ENCODE assay signal across 23 mouse cellular contexts in genomic region chr1:125662660-125663059, GRCm38 (mm10). TPM values are rescaled to one million over a fixed set of nuclear protein-coding genes. Genes with fewer than 3 reads are reported as not detected.
DNase-seq lines count a peak whose midpoint lies in the region; ATAC-seq and TF ChIP-seq lines count a peak whose summit lies in the region.
"Had no signal": no experiment of that assay in that cellular context is flagged by ENCODE, and none has a peak within 500 bp of the region (broad histone marks: within the 10 kb centered on the region; RNA-seq: fewer than 3 reads in every experiment).

No protein-coding gene starts in this region.

- H3K4me1 ChIP-seq in heart, adult 2 months (ENCODE audit: control insufficient read depth, insufficient read depth, low read length), result peaks cover 6% of the 10 kb centered on the region
- peaks cover 9% of the 10 kb centered on the region for H3K4me1 ChIP-seq in heart, embryonic 16.5 days (ENCODE audit: control insufficient read depth, insufficient read depth, low read length)
- H3K4me1 ChIP-seq in intestine, embryonic 16.5 days (ENCODE audit: control insufficient read depth, insufficient read depth, low read length), result peaks cover 4% of the 10 kb centered on the region; the same call in 1 of the 2 replicates
- no peaks in the 10 kb centered on the region for H3K4me1 ChIP-seq in midbrain, embryonic 15.5 days
- H3K4me1 ChIP-seq: embryonic facial prominence, embryonic 15.5 days; forebrain, embryonic 10.5 days; hindbrain, embryonic 12.5 days had no signal

- no peak overlapping the region for H3K9ac ChIP-seq in heart, adult 2 months (ENCODE audit: low read depth, low read length)
- no peak overlapping the region for H3K9ac ChIP-seq in heart, embryonic 16.5 days (ENCODE audit: low read length)
- no peak overlapping the region for H3K9ac ChIP-seq in intestine, embryonic 16.5 days (ENCODE audit: low read depth, low read length)
- H3K9ac ChIP-seq in midbrain, embryonic 15.5 days, result no peak overlapping the region
- H3K9ac ChIP-seq: embryonic facial prominence, embryonic 15.5 days; hindbrain, embryonic 12.5 days had no signal

- TF ChIP-seq POLR2A in heart, adult 2 months (IDR thresholded peaks at IDR 0.05; ENCODE audit: insufficient read depth, low read depth, low read length), result no peak

- no peak for ATAC-seq in heart, embryonic 16.5 days (replicated peaks; ENCODE audit: extremely low read depth, insufficient read depth, low FRiP score)
- ATAC-seq in intestine, embryonic 16.5 days, result peak; percentile 67
- no peak for ATAC-seq in midbrain, embryonic 15.5 days (replicated peaks)
- ATAC-seq: forebrain, embryonic 14.5 days; hindbrain, embryonic 16.5 days; inflammation-experienced regulatory T-cells, adult 6 months had no signal

- WGBS in heart, adult 2 months, result 64% methylated on average over 5 of the region's 5 CpGs
- 77% methylated on average over 5 of the region's 5 CpGs for WGBS in heart, embryonic 16.5 days
- WGBS in intestine, embryonic 16.5 days, result 74% methylated on average over 5 of the region's 5 CpGs
- 83% methylated on average over 5 of the region's 5 CpGs for WGBS in midbrain, embryonic 15.5 days

- TF ChIP-seq CTCF in heart, adult 2 months (IDR thresholded peaks at IDR 0.05), result no peak

- H3K27ac ChIP-seq in heart, adult 2 months, result peak overlapping the region; percentile 69
- H3K27ac ChIP-seq in heart, embryonic 16.5 days (ENCODE audit: low read length), result peak overlapping the region; percentile 72
- peak overlapping the region; percentile 65 for H3K27ac ChIP-seq in intestine, embryonic 16.5 days (ENCODE audit: low read length)
- H3K27ac ChIP-seq in midbrain, embryonic 15.5 days, result no peak overlapping the region
- H3K27ac ChIP-seq: embryonic facial prominence, embryonic 15.5 days; forebrain, embryonic 10.5 days; gastrocnemius, adult 2 months; hindbrain, embryonic 12.5 days had no signal

- peaks cover 2% of the 10 kb centered on the region; the same call in 1 of the 2 replicates for H3K27me3 ChIP-seq in heart, adult 2 months (ENCODE audit: control insufficient read depth, insufficient read depth, low read length)
- H3K27me3 ChIP-seq in heart, embryonic 16.5 days (ENCODE audit: control insufficient read depth, insufficient read depth, low read length), result no peaks in the 10 kb centered on the region
- no peaks in the 10 kb centered on the region for H3K27me3 ChIP-seq in intestine, embryonic 16.5 days (replicated peaks; ENCODE audit: control insufficient read depth, insufficient read depth, low read length)
- no peaks in the 10 kb centered on the region for H3K27me3 ChIP-seq in midbrain, embryonic 15.5 days (replicated peaks)
- H3K27me3 ChIP-seq: embryonic facial prominence, embryonic 15.5 days; hindbrain, embryonic 12.5 days had no signal

- H3K79me2 ChIP-seq in heart, adult 2 months (replicated peaks; ENCODE audit: control insufficient read depth, insufficient read depth, low read length), result no peaks in the 10 kb centered on the region

- no peak for TF ChIP-seq EP300 in heart, adult 2 months (IDR thresholded peaks at IDR 0.05; ENCODE audit: insufficient read depth, low read depth, low read length)

- H3K4me3 ChIP-seq in heart, adult 2 months, result no peak overlapping the region
- no peak overlapping the region for H3K4me3 ChIP-seq in heart, embryonic 16.5 days (ENCODE audit: low read length)
- no peak overlapping the region for H3K4me3 ChIP-seq in intestine, embryonic 16.5 days (ENCODE audit: low read length)
- H3K4me3 ChIP-seq in midbrain, embryonic 15.5 days, result no peak overlapping the region
- H3K4me3 ChIP-seq: embryonic facial prominence, embryonic 15.5 days; erythroblast, embryonic 14.5 days; forebrain, embryonic 10.5 days; gastrocnemius, adult 2 months; hindbrain, embryonic 12.5 days had no signal

- no peak overlapping the region for H3K4me2 ChIP-seq in heart, embryonic 16.5 days (ENCODE audit: low read depth, low read length)
- H3K4me2 ChIP-seq in intestine, embryonic 16.5 days (ENCODE audit: low read depth, low read length), result no peak overlapping the region
- H3K4me2 ChIP-seq in midbrain, embryonic 15.5 days, result no peak overlapping the region
- H3K4me2 ChIP-seq: embryonic facial prominence, embryonic 15.5 days; hindbrain, embryonic 12.5 days had no signal

- peaks cover 4% of the 10 kb centered on the region; the same call in 1 of the 2 replicates for H3K36me3 ChIP-seq in heart, adult 2 months (ENCODE audit: control insufficient read depth, insufficient read depth, low read length)
- H3K36me3 ChIP-seq in heart, embryonic 16.5 days (ENCODE audit: control insufficient read depth, insufficient read depth), result no peaks in the 10 kb centered on the region; the same call in 1 of the 2 replicates
- H3K36me3 ChIP-seq in intestine, embryonic 16.5 days (ENCODE audit: control insufficient read depth, insufficient read depth, low read length), result no peaks in the 10 kb centered on the region
- no peaks in the 10 kb centered on the region for H3K36me3 ChIP-seq in midbrain, embryonic 15.5 days (replicated peaks)
- H3K36me3 ChIP-seq: embryonic facial prominence, embryonic 15.5 days; forebrain, embryonic 10.5 days; hindbrain, embryonic 12.5 days had no signal

- DNase-seq in heart, adult 2 months, result no peak
- no peak for DNase-seq in heart, postnatal 4 days
- no peak for DNase-seq in heart, adult 18-20 months
- peak; percentile 23 for DNase-seq in ES-CJ7 (ENCODE audit: low read depth, low spot score)
- DNase-seq in left cerebral cortex, adult 18-20 months (ENCODE audit: low spot score in 2 of 2), result no peak
- DNase-seq: cerebellum, adult 8-10 months; cerebellum, postnatal 14 days; embryo, embryonic 11 days; gastrocnemius, adult 2 months; gastrocnemius, postnatal 25 days had no signal

- 0 out of 2 replicates have a peak, but pooled peaks cover 3% of the 10 kb centered on the region for H3K9me3 ChIP-seq in heart, embryonic 16.5 days (replicated peaks; ENCODE audit: control insufficient read depth, low read length)
- 0 out of 2 replicates have a peak, but pooled peaks cover 6% of the 10 kb centered on the region for H3K9me3 ChIP-seq in intestine, embryonic 16.5 days (ENCODE audit: control insufficient read depth, low read length)
- H3K9me3 ChIP-seq in midbrain, embryonic 15.5 days, result no peaks in the 10 kb centered on the region
- H3K9me3 ChIP-seq: embryonic facial prominence, embryonic 15.5 days; forebrain, embryonic 10.5 days; hindbrain, embryonic 12.5 days had no signal

- intact Hi-C loops in heart, adult 2 months (cut with DNase I), result loop anchor here (5.0 to 10.0 kb wide), 2 partner anchors 40 to 138 kb away; no protein-coding TSS in a partner anchor

RNA-seq across cellular contexts. Expression of gene Gpr39, which starts 14.1 kb away (rescaled TPM):
- total RNA-seq in heart, adult 2 months (2021), result under 1 TPM; 0.18 to 0.47 TPM
- polyA plus RNA-seq in heart, adult 2 months (2012; rRNA removed), result 1.3 and 1.4 TPM in 2 replicates
- total RNA-seq in heart, postnatal 4 days (2021), result 1 to 10 TPM; 1.5 TPM
- polyA plus RNA-seq in heart, embryonic 16.5 days (2015; fragmentation: Nextera tagmentation; extraction: Ambion mirVana), result 1.0 and 1.4 TPM in 2 replicates
- under 1 TPM; 0.22 to 0.54 TPM for total RNA-seq in heart, adult 18-20 months (2021)
- polyA plus RNA-seq in intestine, embryonic 16.5 days (2015; fragmentation: Nextera tagmentation; extraction: Ambion mirVana), result 8.7 and 9.0 TPM in 2 replicates
- 0.11 TPM in 1 of 2 replicates, not detected in the other for polyA plus RNA-seq in midbrain, embryonic 15.5 days (2015; fragmentation: Nextera tagmentation; extraction: Ambion mirVana)
- not detected for total RNA-seq in left cerebral cortex, adult 18-20 months (2021)
- total RNA-seq: common myeloid progenitor, adult 5-6 weeks; gastrocnemius, adult 2 months; gastrocnemius, postnatal 25 days; granulocyte monocyte progenitor cell, adult 5-6 weeks had no signal
- polyA plus RNA-seq: embryonic facial prominence, embryonic 11.5 days; erythroblast, embryonic 14.5 days; forebrain, embryonic 10.5 days; forebrain, embryonic 14.5 days; inflammation-experienced regulatory T-cells, adult 6 months had no signal
